Mouse (Mus musculus): ENCODE data around the gene Dolpp1.

DNA sequence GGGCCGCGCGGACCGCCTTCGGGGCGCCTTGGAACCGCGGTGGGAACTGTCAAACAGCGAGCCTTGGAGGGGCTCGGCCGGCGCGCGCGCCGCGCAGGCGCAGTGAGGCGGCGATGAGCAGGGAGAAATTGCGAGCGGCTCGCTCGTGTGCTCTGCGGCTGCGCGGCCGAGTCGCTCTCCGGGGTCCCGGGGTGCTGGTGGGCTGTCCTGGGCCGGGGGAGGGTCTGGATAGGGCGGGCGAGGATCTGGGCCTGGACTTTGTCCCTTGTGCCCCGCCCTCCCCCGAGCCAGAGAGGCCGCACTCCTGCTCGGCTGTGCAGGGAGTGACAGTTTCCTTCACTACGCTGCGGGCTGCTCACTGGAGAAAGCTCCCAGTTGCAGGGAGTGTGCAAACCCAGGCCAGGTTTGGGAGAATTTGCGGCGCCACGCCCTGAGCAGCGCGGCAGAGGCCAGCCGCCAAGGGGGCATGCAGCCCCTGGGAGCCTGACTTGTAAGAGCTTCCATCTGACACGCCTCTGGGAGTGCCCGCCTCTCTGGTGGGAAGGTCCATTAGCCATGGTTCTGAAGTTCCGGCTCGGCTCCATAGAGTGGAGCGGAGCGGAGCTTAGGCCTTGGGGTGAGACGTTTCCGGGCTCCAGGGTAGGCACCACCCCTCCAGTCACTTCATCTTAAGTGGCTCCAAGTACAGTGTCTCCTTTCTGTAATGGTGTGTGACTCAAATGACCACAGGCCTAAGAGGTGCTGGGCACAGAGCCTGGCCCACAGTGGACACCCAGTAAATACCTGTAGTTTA is 719 bp downstream of the Dolpp1 start:
- no peak for TF ChIP-seq CTCF (IDR thresholded peaks at IDR 0.05; ENCODE audit: low read depth)
- TF ChIP-seq EP300 (IDR thresholded peaks at IDR 0.05; ENCODE audit: low read depth), result no peak

All from liver, postnatal 0 days (tissue).